Mouse (Mus musculus) thymus, adult 2 months (tissue): Measurements from ENCODE around the gene Fbxo42.

ENCODE experiments used
- CTCF ChIP-seq: fragments of 200-500 bp; IDR thresholded peaks from 2 replicates; pipeline ENCODE4 v1.5.1; 2012; ENCODE audit warnings: mild to moderate bottlenecking, control low read depth, low read length, moderate library complexity, borderline replicate concordance; ENCODE audit not compliant: control insufficient read depth, poor library complexity, insufficient read depth; ENCODE audit errors: extremely low read depth
- POLR2A ChIP-seq: fragments of 200-500 bp; IDR thresholded peaks from 2 replicates; pipeline ENCODE4 v1.6.1; 2012; ENCODE audit warnings: mild to moderate bottlenecking, low read length, control low read depth, moderate library complexity; ENCODE audit not compliant: control insufficient read depth, poor library complexity, insufficient read depth; ENCODE audit errors: extremely low read depth

GRCm38 (mm10) chr4:141235537-141236111 lies 87.9 kb downstream of the Fbxo42 start:
- TF ChIP-seq CTCF (no peak), POLR2A (no peak)
